Mouse (Mus musculus) CD4-positive, CD25-positive, alpha-beta regulatory T cell, adult 9 weeks (primary cell): ENCODE data around the gene Oog1. TPM values are rescaled to one million over a fixed set of nuclear protein-coding genes. Genes with fewer than 3 reads are reported as not detected.

Experiments used
- polyA plus RNA-seq: library from polyadenylated mRNA; unstranded; fragments of 100-300 nt; shearing (Covaris generic); gene quantifications from one replicate; pipeline ENCODE4 v1.2.1, GENCODE M21; 2017

Gene Oog1
- polyA plus RNA-seq = not detected

GRCm38 (mm10) chr12:87602388-87602787 is at the start of gene Oog1:
TSS of gene Oog1 (plus strand) at chr12:87602688.

GRCm38 (mm10) chr12:87618569-87618968 is 16.1 kb downstream of the Oog1 start, which contains the start of gene Gm4027:
TSS of gene Gm4027 (plus strand) at chr12:87618869.

GRCm38 (mm10) chr12:87644520-87644919 is 42.0 kb downstream of the Oog1 start, which contains the start of gene Gm16381:
TSS of gene Gm16381 (minus strand) at chr12:87644620.

Other genes with a start within 250 kb of the Oog1 start
- 76.1 TPM for gene Sptlc2, start 214.3 kb upstream of the Oog1 start, polyA plus RNA-seq
- gene Slirp, start 158.8 kb upstream of the Oog1 start, polyA plus RNA-seq = 98.4 TPM
- gene Alkbh1, start 158.7 kb upstream of the Oog1 start, polyA plus RNA-seq = 86.8 TPM
- gene Snw1, start 130.4 kb upstream of the Oog1 start, polyA plus RNA-seq = 216 TPM
- gene Gm5788, start 108.0 kb upstream of the Oog1 start, polyA plus RNA-seq = not detected
- gene Gm8300, start 88.4 kb upstream of the Oog1 start, polyA plus RNA-seq = not detected
- not detected for gene Gm4027, start 16.2 kb downstream of the Oog1 start, polyA plus RNA-seq
- not detected for gene Gm16381, start 41.9 kb downstream of the Oog1 start, polyA plus RNA-seq
- gene Gm21319, start 173.1 kb downstream of the Oog1 start, polyA plus RNA-seq = not detected
- gene Gm21936, start 192.8 kb downstream of the Oog1 start, polyA plus RNA-seq = not detected
- gene BB287469, start 213.9 kb downstream of the Oog1 start, polyA plus RNA-seq = not detected
- not detected for gene Gm2001, start 239.7 kb downstream of the Oog1 start, polyA plus RNA-seq